Mouse (Mus musculus) olfactory bulb, adult 2 months (tissue): ENCODE data around the gene Stambp.
"Not testable (repeated sequence)": the region's sequence is repeated elsewhere in the genome, so short reads cannot be mapped to it uniquely, and the experiment has no call there.

Source experiments
- CTCF ChIP-seq: fragments of 200-500 bp; IDR thresholded peaks from 2 replicates; pipeline ENCODE4 v1.5.1; 2012; ENCODE audit warnings: low read depth, mild to moderate bottlenecking, low read length, moderate library complexity; ENCODE audit not compliant: insufficient read depth
- POLR2A ChIP-seq: fragments of 200-500 bp; IDR thresholded peaks from 2 replicates; pipeline ENCODE4 v1.6.1; 2012; ENCODE audit warnings: mild to moderate bottlenecking, low read depth, low read length, moderate library complexity; ENCODE audit not compliant: insufficient read depth

DNA sequence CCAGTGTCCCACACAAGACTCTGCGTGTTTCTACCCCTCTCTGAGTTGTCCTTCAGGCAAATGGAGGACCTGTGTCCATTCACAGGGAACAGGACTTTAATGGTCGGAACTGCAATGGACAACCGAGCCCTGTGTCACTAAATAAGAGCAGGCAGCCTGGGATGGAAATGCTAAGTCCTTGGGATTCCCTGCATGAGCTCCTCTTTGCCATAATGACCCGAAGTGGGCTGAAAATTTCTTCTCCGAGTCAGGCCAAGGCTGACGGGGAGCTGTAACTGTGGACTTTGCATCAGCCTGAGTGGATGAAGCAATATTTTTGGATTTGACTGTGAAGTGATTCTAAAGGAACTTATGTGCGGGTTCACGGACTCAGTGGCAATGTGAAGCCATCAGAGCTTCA is 14.7 kb upstream of the Stambp start:
- TF ChIP-seq CTCF, POLR2A: not testable (repeated sequence)
